Mouse (Mus musculus) T-helper 1 cell (primary cell): ENCODE measurements at regions not wholly inside any gene's neighbourhood (a gene's known extent, or its start where the extent isn't known, plus 50 kb on each side); places are given as distances from the start of the nearest gene placed in this dataset.

Experiments used
- in situ Hi-C: fragments of 300-600 bp; cut with MboI, MseI; formaldehyde crosslinking; loops from one replicate; pipeline ENCODE4 v1.15.1; 2025; ENCODE audit warnings: high pct_unique_total_duplicates

DNA sequence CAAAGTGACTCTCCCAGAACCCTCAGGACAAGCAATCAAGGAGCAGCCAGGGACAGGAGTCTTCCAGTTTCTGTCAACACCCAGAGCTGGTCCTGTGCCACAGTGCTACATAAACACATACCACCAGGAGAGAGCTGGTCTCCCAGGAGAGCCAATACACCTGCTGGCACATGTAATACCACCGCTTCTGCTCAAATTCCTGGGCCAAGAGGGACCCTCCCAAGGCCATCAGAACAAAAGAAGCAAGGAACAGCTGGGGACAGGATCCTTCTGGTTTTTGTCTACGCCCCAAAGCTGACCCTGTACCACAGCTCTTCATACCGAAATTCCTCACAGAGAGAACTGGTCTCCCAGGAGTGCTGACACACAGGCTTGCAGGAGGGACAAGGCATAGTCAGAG lies 695.4 kb upstream of the Tbl1xr1 start:
- in situ Hi-C loops: loop anchor here (25.0 kb wide), 1 partner anchor 719 kb away; no protein-coding TSS in a partner anchor

- in situ Hi-C loops: no loop called here
Measured at GRCm38 (mm10) chr3:21403551-21403950, 672.9 kb upstream of the Tbl1xr1 start.

DNA sequence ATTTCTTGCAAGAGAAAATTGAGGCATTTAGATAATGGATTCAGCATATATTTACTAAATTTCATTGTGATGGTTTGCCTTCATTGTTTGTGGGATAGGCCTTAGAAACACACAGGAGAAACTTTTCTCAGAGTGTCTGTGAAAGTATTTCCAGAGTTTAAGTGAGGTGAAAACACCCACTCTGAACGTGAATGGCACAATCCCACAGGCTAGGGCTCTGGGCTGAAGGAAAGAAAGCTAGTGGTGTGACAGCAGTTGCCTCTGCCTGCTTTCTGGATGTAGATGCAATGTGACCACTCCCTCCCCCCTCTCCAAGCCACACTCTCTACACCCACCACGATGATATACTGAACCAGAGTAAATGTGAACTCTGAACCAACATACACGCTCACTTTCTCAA lies 672.4 kb upstream of the Tbl1xr1 start:
- in situ Hi-C loops: no loop called here

DNA sequence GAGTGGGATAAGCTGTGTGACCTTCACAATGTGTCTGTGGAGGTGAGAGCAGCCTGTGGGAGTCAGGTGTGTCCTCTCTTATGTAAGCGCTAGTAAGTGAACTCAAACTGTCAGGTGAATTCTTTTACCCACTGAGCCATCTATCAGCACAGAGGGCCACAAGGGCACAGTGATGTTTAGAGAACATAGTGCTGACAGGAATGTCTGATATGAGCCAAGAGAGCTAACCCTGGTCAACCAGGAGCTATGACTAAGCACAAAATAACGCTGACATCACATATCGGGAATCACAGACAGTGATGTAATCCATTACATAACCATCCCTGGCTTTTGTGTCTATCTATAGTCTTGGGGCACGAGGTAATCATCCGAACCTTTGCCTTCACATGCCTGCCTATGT lies 669.4 kb upstream of the Tbl1xr1 start:
- in situ Hi-C loops: no loop called here

DNA sequence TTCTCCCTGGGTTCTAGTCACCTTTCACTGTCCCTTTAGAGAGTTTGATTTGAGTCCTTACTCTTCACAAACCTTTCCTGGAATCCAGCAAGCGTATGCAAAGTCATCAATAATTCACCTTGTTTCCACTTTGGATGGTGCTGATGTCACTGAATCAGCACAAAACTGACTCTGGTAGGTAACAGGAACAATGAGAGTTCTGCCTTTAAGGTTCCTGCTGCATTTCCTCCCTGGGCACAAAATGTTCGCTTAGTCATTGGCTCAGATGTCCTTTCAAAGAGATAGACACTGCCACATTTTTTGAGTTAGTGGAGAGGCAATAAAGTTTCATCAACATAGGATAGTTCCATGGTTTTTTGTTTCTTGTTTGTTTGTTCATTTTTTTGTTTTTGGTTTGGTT lies 664.4 kb upstream of the Tbl1xr1 start:
- in situ Hi-C loops: no loop called here

DNA sequence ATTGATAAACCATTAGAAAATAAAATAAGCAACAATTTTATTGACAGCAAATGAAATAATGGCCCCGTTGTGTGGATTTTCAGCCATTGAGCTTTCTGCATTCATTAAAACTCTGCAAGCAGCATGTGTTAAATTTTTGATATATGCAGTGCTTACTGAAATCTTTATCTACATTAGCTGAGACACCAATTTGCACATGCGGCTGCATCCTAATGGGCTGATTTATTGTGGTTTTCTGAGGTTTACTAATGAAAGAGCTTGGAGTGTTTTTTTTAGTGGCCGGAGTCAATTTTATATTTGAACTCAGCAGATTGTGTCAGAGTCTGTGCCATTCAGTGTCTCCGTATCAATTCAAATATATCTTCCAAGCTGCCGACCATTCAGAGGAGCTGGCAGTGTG lies 653.3 kb upstream of the Tbl1xr1 start:
- in situ Hi-C loops: no loop called here

- in situ Hi-C loops: no loop called here
Measured at GRCm38 (mm10) chr3:21426538-21426937, 649.9 kb upstream of the Tbl1xr1 start.

GRCm38 (mm10) chr3:21427408-21428031 lies 648.9 kb upstream of the Tbl1xr1 start:
- in situ Hi-C loops: no loop called here

DNA sequence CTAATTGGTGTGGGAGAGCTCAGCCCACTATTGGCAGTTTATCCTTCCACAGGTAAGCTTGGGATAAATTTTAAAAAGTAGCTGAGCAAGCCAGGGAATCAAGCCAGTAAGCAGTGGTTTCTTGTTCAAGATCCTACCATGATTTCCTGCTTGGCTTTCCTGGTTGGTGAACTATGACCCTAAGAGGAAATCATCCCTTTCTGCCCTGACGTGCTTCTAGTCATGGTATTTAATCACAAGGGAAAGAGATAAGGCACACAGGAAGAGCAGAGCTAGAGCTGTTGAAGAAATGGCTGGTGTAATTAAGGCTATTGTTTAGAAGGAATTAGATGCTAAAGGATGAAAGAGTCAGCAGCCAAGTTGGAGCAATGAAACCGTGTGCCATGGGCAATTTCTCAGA lies 648.3 kb upstream of the Tbl1xr1 start:
- in situ Hi-C loops: no loop called here

DNA sequence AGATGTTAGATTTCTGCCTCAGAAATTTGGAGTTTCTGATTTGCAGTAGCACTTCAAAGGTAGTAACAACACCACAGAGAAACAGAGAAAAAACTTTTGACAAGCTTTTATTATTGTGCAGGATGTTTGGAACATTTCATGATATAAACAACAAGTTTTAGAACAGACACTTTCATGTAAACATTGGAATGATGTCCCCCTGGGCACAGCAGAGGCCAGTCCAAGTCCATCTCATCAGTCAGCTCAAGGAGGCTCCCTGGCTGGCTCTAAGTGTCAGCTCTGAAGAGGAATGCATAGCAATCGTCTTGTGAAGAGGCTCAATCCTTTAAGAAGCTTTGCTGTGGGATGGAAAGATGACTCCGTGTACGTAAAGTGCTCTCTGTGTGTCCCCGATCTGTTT lies 612.2 kb upstream of the Tbl1xr1 start:
- in situ Hi-C loops: no loop called here

DNA sequence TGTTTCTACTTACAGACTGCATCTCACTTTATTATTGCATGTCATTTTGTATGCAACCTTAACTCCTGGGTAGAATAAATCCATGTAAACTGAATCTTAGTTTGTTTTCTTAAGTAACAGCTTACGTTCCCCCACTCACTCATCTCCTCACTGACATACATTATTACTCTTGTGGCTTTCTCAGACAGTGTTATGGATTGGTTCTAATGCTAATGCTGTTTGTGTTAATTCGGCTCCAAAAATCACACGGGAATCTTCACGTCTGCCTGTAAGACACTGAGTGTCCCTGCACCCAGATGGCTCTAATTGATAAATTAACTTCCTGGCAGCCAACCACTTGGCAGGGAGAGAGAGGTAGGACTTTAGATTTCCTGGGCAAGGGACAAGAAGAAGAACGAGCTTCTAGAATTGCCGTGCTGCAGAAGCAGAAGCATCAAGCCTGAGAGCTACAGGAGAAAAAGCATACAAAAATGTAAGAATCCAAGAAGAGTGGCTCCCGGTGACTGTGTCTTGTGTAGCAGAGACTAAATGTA lies 610.3 kb upstream of the Tbl1xr1 start:
- in situ Hi-C loops: no loop called here

- in situ Hi-C loops: loop anchor here (10.0 kb wide), 1 partner anchor 457 kb away; no protein-coding TSS in a partner anchor
Measured at GRCm38 (mm10) chr3:21477366-21477765, 599.1 kb upstream of the Tbl1xr1 start.

DNA sequence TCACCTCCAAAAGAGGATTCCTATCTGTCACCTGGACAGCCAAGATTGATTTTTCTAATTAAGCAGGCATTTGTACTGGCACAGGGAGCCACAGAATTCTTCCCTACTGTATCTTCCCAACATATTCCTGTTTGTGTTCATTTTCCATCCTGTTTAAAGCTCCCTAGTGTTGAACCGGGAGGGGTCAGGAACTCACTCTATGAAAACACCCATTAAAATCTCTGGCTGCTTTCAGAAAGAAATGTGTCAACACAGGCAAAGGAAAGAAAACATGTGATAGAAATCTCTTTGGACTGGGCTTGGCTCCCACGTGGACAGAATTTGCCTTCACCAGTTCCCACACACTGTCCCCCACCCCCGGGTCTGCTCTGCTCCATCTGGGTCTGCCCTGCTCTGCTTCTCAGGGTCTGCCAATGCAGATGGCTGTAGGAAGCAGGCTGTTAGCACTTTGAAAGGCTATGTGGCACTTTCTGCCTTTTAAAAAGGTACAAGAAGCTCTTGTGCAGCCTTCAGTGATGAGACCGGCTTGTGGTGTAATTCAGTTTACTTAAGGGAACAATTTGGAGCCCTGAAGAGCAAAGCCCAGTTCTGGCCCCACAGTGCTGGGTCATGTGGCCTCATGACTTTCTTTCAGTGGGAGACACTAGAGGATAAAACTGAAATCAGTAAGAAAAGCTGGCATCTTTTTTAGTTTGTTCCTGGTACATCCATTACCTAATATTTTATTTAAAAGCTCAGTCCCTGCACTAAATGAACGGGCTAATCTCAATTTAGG lies 597.2 kb upstream of the Tbl1xr1 start:
- in situ Hi-C loops: loop anchor here (10.0 kb wide), 1 partner anchor 456 kb away; no protein-coding TSS in a partner anchor

GRCm38 (mm10) chr3:21479846-21480245 lies 596.6 kb upstream of the Tbl1xr1 start:
- in situ Hi-C loops: loop anchor here (10.0 kb wide), 1 partner anchor 455 kb away; no protein-coding TSS in a partner anchor

DNA sequence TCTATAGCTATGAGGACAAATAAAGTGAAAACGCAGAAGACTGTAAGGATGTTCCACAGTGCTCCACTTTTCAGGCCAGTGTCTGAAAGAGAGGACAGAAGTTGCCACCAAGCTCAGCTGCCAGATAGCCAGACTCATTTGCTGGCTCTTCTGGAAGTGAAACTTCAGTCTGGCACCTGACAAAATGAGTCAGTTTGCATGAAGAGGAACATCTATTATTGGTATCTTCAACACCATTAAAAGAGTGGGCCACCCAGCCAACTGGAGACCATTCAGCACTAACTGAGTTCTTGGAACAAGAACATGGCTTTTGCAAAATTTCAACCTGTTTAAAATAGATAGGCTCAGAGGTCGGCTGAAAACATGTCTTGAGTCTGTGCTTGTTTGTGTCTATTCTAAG lies 592.4 kb upstream of the Tbl1xr1 start:
- in situ Hi-C loops: no loop called here

GRCm38 (mm10) chr3:21485454-21485853 lies 591.0 kb upstream of the Tbl1xr1 start:
- in situ Hi-C loops: no loop called here

DNA sequence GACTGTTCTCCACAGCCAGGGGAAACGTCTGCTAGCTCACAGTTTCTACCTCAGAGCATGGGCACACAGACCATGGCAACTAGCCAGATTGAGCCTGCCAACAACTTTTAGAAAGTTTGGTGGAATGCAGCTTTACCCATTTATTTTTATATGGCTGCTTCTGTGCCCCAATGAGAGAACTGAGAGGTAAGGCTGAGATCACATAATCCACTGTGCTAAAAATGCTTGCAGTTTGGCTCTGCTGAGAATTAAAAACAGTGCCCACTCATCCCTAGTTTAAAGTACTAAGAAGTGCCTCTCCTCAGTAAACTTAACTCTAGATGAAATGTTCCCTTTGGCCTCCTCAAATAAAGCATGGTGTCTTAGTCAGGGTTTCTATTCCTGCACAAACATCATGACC lies 586.9 kb upstream of the Tbl1xr1 start:
- in situ Hi-C loops: no loop called here

- in situ Hi-C loops: no loop called here
Measured at GRCm38 (mm10) chr3:21492413-21492812, 584.0 kb upstream of the Tbl1xr1 start.

- in situ Hi-C loops: no loop called here
Measured at GRCm38 (mm10) chr3:21493384-21493783, 583.1 kb upstream of the Tbl1xr1 start.

DNA sequence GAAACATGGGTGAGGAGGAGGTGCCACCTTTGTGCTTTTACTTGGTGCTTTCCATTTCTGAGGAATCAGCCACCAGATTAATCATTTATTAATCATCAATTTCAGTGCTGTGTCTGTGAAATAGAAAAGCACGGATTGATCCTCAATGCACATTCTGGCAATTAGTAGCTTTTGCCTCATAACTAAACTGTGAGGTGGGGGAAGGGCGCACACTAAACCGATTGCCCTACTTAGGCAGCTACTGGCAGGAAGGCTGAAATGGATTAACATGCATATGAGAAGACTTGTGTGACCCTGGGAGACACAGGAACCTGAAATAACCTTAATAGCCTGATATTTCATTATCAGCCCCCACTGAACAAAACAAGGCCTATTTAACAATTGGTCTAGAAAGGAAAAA lies 581.5 kb upstream of the Tbl1xr1 start:
- in situ Hi-C loops: no loop called here

DNA sequence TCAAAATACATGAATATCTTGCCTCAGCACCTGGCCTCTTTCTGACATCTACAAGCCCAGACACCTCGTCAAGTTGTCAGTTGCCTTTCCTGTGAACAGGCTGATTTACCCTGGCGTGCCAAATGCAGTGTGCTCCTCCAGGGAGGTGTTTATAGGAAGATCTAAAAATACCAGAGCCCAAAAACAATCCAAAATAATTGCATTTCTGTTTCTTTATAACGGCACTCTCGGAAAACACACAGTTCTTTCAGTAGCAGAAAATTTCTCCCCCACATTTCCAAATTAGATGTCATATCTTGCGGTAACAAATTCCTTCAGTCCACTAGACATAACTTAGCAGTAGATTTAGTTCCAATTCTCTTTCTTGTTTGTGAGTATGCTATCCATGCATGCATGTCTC lies 580.8 kb upstream of the Tbl1xr1 start:
- in situ Hi-C loops: no loop called here

DNA sequence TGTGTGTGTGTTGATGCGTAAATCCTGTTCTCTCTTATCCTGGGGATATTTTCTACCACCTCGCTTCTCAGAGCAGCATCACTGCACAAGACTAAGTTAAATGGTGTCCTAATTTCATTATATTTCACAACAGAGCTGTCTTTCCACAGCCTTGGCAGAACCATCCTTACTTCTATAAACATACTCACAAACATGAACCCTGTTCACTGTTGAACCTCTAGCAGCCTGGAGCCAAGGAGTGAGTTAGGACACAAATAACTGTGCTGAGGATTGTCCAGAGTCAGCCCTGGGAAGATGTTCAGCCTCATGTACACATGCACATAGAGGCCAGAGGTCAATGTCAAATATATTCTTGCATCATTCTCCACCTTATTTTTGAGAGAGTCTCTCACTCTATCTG lies 580.3 kb upstream of the Tbl1xr1 start:
- in situ Hi-C loops: no loop called here

- in situ Hi-C loops: no loop called here
Measured at GRCm38 (mm10) chr3:21497011-21497410, 579.4 kb upstream of the Tbl1xr1 start.
